Mouse (Mus musculus): ENCODE results near the gene Selenbp1.
"Not testable (repeated sequence)": the region's sequence is repeated elsewhere in the genome, so short reads cannot be mapped to it uniquely, and the experiment has no call there.

DNA sequence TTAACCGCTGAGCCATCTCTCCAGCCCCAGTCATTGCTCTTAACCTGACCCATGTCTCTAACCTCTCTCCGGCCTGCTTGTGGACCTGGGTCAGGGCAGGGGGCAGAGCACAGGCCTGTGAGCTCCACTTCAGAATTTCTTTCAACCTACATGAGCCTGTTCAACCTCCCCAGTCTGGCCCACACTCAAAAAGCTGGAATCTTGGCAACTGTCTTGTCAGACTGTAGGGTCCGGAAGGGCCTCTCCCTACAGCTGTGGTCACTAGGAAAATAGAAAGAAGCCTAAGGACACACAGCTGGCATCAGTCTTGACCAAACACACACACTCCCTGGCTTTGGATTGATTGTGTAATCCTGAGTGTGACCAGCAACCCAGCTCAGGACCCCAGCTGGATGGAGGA is 2.5 kb downstream of the Selenbp1 start:
- not testable (repeated sequence) for TF ChIP-seq CTCF (IDR thresholded peaks at IDR 0.05 in 2 of 3, conservative IDR thresholded peaks at IDR 0.05 in 1 of 3; ENCODE audit: control insufficient read depth in 1 of 3, insufficient read depth in 1 of 3, low read depth in 2 of 3, low read length in 3 of 3, poor library complexity in 1 of 3, severe bottlenecking in 1 of 3); POLR2A (IDR thresholded peaks at IDR 0.05; ENCODE audit: control insufficient read depth in 1 of 2, insufficient read depth in 1 of 2, low read depth in 1 of 2, low read length in 2 of 2, poor library complexity in 1 of 2); KAT2A (conservative IDR thresholded peaks at IDR 0.05; ENCODE audit: low read depth, low read length); CHD2 (IDR thresholded peaks at IDR 0.05; ENCODE audit: low read length); TAL1 (IDR thresholded peaks at IDR 0.05; ENCODE audit: low read length)

All from MEL (cell line).